Mouse (Mus musculus): ENCODE measurements around the gene Kcnb1.

Gene Kcnb1

DNA sequence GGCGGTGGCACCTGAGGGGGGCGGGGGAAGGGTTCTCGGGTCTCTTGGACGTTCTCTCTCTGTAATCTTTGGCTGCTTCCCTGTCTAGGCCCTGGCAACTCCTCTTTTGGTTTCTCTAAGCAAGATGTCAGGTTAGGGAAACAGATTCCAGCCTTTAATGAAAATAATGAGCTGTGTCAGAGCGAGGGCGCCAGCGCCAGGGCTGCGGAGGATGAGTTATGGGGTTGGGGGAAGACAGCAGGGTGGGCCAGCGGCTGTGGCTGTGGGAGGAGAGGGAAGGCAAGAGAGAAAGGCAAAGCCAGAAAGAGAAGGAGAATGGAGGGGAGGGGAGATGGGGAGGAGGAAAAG, 60.4 kb downstream of the Kcnb1 start:
- DNase-seq (ENCODE audit: low read depth, low spot score): no peak

DNA sequence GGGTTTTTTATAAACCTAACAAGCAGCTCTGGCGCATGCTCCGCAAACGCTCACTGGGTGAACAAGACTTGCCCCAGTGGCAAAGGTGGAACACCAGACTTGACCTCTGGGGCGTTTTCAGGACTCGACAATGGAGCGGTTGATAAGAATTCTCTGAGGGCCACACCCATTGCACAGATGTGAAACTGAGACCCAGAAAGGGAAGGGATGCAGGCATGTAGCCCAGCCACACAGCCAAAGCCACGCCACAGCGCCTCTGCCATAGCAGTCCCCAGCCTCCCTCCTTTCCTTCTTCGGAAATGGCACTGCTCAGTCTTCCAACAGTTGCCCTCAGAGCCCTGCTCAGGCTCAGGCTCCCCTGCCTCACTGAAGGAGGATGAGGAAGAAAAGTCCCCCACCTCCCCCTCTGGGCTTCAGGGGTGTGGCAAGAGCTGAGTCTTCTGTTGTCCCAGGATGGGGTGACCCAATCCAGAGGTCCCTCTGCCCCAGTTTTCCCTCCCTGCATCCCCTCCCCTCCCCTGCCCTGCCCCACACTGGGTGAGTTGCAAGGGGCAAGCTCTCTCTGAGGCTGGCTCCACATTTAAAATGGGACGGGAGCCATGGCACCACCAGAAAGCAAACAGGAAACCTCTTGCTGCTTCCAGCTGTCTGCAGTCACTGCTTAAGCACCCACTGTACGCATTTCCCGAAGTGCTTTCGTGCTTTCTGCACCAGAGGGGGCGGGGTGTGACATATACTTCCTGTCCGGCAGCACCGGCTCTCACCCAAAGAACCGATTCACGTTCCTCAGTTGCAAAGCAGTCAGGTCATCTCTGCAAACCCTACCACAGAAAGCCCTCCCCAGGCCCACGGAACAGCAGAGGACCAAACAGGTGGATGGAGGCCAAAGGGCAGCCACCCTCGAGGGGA, 61.0 kb downstream of the Kcnb1 start:
- no peak for DNase-seq (ENCODE audit: low read depth, low spot score)

GRCm38 (mm10) chr2:167127404-167127803, 62.6 kb downstream of the Kcnb1 start:
- DNase-seq (ENCODE audit: low read depth, low spot score): no peak

- no peak for DNase-seq (ENCODE audit: low read depth, low spot score)
These were observed 64.2 kb downstream of the Kcnb1 start for GRCm38 (mm10) chr2:167125781-167126180.

DNA sequence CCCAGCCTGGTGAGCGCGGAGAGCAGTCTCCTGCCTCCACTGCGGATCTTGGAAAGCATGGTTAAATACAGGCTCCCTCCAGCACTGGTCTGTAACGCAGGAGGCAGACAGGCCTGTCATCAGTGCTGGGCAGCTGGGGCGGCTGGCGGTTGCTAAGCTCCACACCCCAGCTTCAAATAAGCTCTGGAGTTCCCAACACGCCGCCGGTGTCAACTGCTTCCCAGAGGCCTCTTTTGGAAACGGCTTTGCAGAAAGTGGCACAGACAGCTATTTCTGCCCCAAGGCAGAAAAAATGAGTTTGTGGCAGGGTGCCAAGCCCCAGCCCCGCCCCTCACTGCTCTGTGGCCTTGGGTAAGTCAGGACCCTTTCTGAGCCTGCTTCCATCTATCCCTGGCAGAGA, 66.0 kb downstream of the Kcnb1 start:
- no peak for DNase-seq (ENCODE audit: low read depth, low spot score)

GRCm38 (mm10) chr2:167122737-167123136, 67.2 kb downstream of the Kcnb1 start:
- DNase-seq (ENCODE audit: low read depth, low spot score): no peak

- DNase-seq (ENCODE audit: low read depth, low spot score): no peak
These were observed 68.0 kb downstream of the Kcnb1 start for GRCm38 (mm10) chr2:167121996-167122395.

DNA sequence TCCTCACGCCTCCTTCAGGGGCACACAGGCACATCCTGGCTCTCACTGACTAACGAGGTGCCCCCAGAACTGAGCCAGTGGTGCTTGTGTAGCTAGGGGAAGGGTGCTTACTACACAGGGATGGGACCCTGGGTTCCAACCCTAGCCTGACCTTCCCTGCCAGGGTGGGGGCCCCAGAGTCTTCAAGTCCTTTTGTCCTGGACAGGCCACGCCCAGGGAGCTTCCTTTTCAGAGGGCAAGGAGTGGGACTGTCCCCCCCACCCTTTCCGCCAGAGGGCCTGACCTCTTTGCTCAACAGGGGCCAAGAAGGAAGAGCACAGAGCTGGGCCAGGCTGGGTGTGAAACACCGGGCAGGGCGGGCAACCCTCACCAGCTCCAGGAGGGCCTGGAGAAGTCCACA, 68.7 kb downstream of the Kcnb1 start:
- no peak for DNase-seq (ENCODE audit: low read depth, low spot score)

- no peak for DNase-seq (ENCODE audit: low read depth, low spot score)
These were observed 69.6 kb downstream of the Kcnb1 start for GRCm38 (mm10) chr2:167120186-167120830.

DNA sequence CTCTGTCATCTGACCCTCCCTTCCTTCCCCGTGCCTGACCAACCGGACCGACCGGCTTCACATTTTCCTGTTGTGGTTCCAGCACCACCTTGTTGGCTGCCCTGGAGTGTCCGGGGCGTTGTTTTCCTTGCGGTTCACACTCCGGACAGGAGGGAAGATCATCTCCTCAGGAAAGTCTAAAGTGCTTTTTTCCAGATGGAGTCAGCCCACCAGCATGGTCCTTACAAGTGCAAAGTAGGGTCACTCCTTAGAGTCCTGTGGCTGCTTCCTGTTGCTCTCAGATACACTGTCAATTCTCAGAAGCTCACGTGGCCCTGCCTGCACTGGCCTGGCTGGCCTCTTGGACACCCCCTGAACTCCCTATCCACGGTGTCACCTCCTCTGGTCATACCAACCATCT, 71.9 kb downstream of the Kcnb1 start:
- no peak for DNase-seq (ENCODE audit: low read depth, low spot score)

GRCm38 (mm10) chr2:167112737-167113136, 77.2 kb downstream of the Kcnb1 start:
- DNase-seq (ENCODE audit: low read depth, low spot score): no peak

DNA sequence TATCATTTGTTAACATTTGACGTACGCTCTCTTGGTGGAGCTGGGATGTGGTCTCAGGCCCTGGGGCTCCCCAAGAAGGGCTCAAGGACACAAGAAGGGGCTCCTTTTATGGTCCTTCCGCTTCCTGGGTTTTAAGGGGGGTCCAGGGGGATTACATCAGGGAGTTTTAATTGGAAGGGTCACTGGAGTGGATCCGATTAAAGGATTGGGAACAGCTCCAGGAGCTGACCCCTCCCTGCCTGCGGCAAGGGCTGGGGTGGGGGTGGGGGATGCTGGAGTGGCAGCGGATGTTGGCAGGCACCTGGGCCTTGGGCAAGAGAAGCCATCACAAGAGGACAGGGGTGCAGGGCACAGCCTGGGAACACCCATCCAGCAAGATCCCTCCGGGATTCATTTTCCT, 77.7 kb downstream of the Kcnb1 start:
- no peak for DNase-seq (ENCODE audit: low read depth, low spot score)

GRCm38 (mm10) chr2:167109506-167109905, 80.4 kb downstream of the Kcnb1 start:
- DNase-seq (ENCODE audit: low read depth, low spot score): no peak

DNA sequence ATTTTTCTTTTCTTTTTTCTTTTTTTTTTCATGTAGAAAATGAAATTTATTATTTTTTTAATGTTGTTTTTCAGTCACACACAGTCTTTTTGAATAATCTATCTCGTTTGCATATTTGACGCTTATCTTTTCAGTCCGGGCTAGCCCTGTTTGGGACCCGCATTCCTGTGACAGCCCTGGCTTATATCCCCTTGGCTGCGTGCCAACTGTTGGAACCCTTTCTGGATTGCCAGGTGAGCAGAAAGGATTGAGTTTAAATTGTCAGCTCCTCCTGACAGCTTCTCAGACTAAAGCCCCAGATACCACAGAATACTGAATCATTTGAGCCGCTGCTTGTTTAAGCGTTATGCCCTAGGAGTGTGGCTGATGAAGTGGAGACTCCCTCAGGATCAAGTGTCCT, 86.4 kb downstream of the Kcnb1 start:
- DNase-seq (ENCODE audit: low read depth, low spot score): no peak

DNA sequence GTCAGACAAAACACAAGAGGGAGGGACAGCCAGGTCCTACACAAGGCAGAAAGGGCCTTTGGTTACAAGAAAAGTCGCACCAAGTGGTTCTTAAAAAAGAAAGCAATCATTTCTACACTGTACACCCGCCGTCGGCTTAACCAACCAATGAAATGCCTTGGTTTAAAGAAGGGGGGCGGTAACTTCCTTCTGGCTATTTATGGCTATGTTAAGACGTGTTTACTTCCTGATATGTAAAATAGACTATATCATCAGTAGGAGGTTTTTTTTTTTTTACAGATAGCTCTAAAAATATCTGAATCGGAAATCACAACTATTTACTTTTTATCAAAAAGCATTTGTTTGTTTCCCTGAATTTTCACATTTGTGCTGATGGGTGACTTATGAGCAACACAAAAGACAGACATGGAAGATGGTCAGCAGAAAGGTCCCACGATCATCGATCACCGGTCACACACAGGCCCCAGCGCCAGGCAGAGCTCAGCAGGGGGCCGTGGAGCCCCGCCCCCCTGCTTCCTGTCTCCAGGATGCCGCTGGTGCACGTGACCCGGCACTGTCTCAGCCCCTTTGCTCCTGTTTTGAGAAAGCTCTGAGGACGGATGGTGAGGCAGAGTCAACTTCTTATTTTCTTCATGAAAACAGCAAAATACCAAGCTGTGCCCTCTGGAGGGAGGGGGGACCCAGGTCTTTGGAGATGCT, 88.1 kb downstream of the Kcnb1 start:
- no peak for DNase-seq (ENCODE audit: low read depth, low spot score)

GRCm38 (mm10) chr2:167094688-167095087, 95.3 kb downstream of the Kcnb1 start:
- DNase-seq (ENCODE audit: low read depth, low spot score): no peak

GRCm38 (mm10) chr2:167093171-167093900, 96.6 kb downstream of the Kcnb1 start:
- DNase-seq (ENCODE audit: low read depth, low spot score): no peak

DNA sequence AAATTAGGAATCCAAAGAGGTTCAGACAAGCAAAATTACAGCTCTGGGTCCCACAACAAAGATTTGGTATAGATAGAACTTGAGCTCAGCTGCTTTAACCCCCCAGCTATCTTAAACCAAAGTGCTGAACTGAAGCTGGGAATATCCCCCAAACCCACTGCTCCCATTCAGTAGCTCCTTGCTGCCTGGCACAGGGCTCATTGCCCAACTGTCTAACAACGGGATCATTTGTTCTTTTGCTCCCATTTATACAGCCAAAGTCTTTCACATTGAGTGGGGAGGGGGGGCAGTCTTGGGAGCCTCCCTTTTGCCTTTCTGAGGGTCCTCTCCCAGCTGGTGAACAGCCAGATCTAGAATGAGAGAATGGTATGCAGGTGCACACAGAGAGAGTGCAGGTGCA, 99.7 kb downstream of the Kcnb1 start:
- no peak for DNase-seq (ENCODE audit: low read depth, low spot score)

DNA sequence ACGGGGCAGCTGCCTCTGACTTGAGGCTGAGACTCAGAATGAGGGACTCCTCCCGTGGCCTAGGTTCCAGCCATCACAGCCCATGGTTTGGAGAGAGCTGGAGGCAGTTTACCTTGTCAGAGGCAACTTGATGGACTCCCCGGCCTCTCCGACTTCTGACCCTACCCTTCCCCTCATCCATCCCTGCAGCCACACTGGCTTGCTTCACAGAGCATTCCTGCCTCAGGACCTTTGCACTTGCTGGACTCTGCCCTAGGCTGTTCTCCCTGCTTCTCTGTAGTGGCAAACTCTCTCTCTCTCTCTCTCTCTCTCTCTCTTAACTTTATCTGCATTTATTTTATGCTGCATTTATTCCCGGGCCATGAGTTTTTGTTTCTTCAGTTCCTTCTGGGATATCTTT, 103.1 kb downstream of the Kcnb1 start:
- DNase-seq (ENCODE audit: low read depth, low spot score): no peak

DNA sequence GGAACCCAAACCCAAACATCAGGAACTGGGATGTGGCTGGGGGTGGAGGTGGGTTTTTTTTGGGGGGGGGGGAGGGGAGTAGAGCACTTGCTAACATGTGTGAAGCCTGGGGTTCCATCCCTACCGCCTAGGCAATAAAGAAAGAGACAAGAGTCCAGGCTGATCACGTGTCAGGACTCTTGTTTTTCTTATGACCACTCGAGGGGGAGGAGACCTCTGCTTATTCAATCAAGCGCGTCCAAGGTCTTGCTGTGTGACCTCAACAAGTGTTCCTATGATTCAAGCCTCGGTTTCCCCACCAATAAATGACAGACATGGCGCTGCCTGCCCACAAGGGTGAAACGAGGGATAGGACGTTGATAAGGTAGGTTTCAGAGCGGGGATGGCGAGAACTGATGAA, 103.9 kb downstream of the Kcnb1 start:
- no peak for DNase-seq (ENCODE audit: low read depth, low spot score)

DNA sequence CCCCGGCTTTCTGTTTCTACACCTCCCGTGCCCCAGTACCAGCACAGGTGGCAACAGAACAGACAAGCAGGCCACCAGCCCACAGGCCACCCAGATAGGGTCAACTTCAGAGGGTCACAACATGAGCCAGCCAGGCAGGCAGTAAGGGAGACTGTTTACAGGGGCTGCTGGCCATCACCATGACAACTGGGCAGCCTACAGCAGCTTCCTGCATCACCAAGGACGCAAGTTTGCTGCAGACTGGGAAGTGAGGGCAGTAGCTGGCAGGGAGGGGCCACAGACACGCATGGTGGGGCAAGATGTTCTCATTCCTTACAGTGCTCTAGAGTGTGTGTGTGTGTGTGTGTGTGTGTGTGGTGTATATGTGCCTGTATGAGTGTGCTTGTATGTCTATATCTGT, 108.3 kb downstream of the Kcnb1 start:
- DNase-seq (ENCODE audit: low read depth, low spot score): no peak

GRCm38 (mm10) chr2:167081135-167081534, 108.8 kb downstream of the Kcnb1 start:
- DNase-seq (ENCODE audit: low read depth, low spot score): no peak

All from WW6 (cell line).